Mouse (Mus musculus) heart, embryonic 10.5 days (tissue): Measurements from ENCODE around the gene Nod2. TPM values are rescaled to one million over a fixed set of nuclear protein-coding genes. Genes with fewer than 3 reads are reported as not detected.
"Not testable (repeated sequence)": the region's sequence is repeated elsewhere in the genome, so short reads cannot be mapped to it uniquely, and the experiment has no call there.

Experiments
- DNase-seq: peaks from one replicate; pipeline ENCODE4 v3.0.0-alpha.2; 2017; ENCODE audit warnings: low spot score
- H3K27ac ChIP-seq: fragments of 300-500 bp; sonication (generic); 2 replicates; pipeline ENCODE4 v1.5.1; 2016; ENCODE audit warnings: mild to moderate bottlenecking
- H3K27me3 ChIP-seq: fragments of 300-500 bp; sonication (generic); 2 replicates; pipeline ENCODE4 v1.6.1; 2016; ENCODE audit warnings: mild to moderate bottlenecking; ENCODE audit not compliant: poor library complexity, insufficient read depth, severe bottlenecking
- H3K36me3 ChIP-seq: fragments of 300-500 bp; sonication (generic); 2 replicates; pipeline ENCODE4 v1.6.1; 2016; ENCODE audit warnings: mild to moderate bottlenecking, moderate library complexity
- H3K4me1 ChIP-seq: fragments of 300-500 bp; sonication (generic); 2 replicates; pipeline ENCODE4 v1.6.1; 2016; ENCODE audit warnings: mild to moderate bottlenecking
- H3K4me3 ChIP-seq: fragments of 300-500 bp; sonication (generic); 2 replicates; pipeline ENCODE4 v1.5.1; 2016; ENCODE audit warnings: mild to moderate bottlenecking, moderate library complexity
- H3K9me3 ChIP-seq: fragments of 300-500 bp; sonication (generic); 2 replicates; pipeline ENCODE4 v1.6.1; 2016; ENCODE audit warnings: mild to moderate bottlenecking, moderate library complexity
- WGBS: fragments of 180-500 bp; shearing (Covaris S2); methylation state at CpG from one replicate; pipeline ENCODE4 v1.1.7; 2016; 5-methylcytosine and 5-hydroxymethylcytosine counted together
- polyA plus RNA-seq: library from polyadenylated mRNA; unstranded; fragments of >200 nt; fragmentation: Nextera tagmentation; extraction: Ambion mirVana; gene quantifications from 2 replicates; pipeline ENCODE4 v1.2.1, GENCODE M21; 2016

Nod2 gene
- polyA plus RNA-seq, 1 experiment from 2014 or later: 0.08 TPM

GRCm38 (mm10) chr8:88638908-88639307, 8.2 kb upstream of the Nod2 start:
- DNase-seq: no peak
- Histone ChIP-seq H3K36me3 (no peaks in the 10 kb centered on the region), H3K27me3 (0 out of 2 replicates have a peak, but pooled peaks cover 4% of the 10 kb centered on the region), H3K4me3 (no peak overlapping the region), H3K9me3 (no peaks in the 10 kb centered on the region), H3K4me1 (peaks cover 4% of the 10 kb centered on the region; the same call in 1 of the 2 replicates), H3K27ac (no peak overlapping the region)
- WGBS: 93% methylated on average over 3 of the region's 3 CpGs

- H3K27ac ChIP-seq: no peak overlapping the region
- 80% methylated on average over 5 of the region's 5 CpGs for WGBS
- H3K4me1 ChIP-seq: peaks cover 20% of the 10 kb centered on the region
- no peak overlapping the region for H3K4me3 ChIP-seq
- H3K9me3 ChIP-seq: no peaks in the 10 kb centered on the region
- no peak for DNase-seq
- H3K36me3 ChIP-seq: no peaks in the 10 kb centered on the region
- H3K27me3 ChIP-seq: peaks cover 21% of the 10 kb centered on the region
These were observed 4.2 kb upstream of the Nod2 start for GRCm38 (mm10) chr8:88642734-88643564.

GRCm38 (mm10) chr8:88648322-88648721, 1.2 kb downstream of the Nod2 start:
- no peak overlapping the region for H3K27ac ChIP-seq
- no peaks in the 10 kb centered on the region for H3K36me3 ChIP-seq
- H3K4me1 ChIP-seq: peaks cover 32% of the 10 kb centered on the region
- H3K4me3 ChIP-seq: no peak overlapping the region
- peaks cover 49% of the 10 kb centered on the region for H3K27me3 ChIP-seq
- no peak for DNase-seq
- H3K9me3 ChIP-seq: no peaks in the 10 kb centered on the region

DNA sequence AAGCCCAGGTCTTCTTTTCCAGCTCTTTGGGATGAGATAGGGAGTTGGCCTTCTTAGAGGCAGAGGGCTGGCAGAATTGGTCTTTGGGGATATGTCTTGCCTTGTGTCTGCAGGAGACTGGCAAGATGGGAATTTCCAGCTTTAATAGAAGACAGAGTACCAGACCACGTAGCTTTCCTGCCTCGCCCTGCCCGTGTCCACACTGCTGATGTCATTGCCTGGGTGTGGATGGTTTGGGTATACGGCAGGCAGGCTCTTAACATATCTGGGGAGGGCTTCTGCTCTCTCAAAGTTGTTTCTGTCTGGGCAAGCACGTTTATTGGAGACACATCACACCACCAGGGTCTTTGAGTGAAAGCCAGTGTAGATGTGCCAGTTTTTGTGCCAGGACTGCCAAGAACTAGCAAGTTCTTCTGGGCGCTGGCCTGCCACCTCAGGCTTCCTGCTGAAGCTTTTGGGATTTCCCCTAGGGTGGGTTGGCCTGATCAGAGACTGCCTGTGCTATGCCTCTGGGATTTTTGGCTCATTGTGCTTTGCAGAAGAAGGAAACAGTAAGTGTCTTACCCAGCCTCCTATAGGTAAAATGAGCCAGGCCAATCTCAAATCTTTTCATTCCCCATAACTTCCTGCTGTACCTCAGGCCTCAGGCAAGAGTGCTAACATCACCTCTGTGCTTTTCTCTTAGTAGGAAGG, 3.0 kb downstream of the Nod2 start:
- Histone ChIP-seq H3K36me3 (no peaks in the 10 kb centered on the region), H3K4me1 (peaks cover 32% of the 10 kb centered on the region), H3K9me3 (no peaks in the 10 kb centered on the region), H3K4me3 (no peak overlapping the region), H3K27me3 (peaks cover 49% of the 10 kb centered on the region), H3K27ac (no peak overlapping the region)
- no peak for DNase-seq
- 65% methylated on average over 6 of the region's 6 CpGs for WGBS

DNA sequence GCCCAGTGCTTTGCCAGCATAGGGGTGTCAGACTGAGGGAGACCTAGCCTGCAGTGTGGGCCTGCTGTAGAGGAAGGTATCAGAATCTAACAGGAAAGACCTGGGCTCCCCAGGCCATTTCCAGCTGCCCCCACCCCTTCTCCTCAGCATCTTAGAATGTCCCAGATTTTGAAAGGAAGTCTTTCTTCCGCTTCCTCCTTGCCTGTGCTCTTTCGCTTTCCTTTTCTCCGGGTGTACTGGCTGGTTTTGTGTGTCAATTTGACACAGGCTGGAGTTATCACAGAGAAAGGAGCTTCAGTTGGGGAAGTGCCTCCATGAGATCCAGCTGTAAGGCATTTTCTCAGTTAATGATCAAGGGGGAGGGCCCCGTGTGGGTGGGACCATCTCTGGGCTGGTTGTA, 4.0 kb downstream of the Nod2 start:
- not testable (repeated sequence) for H3K9me3 ChIP-seq, H3K27ac ChIP-seq, H3K4me3 ChIP-seq, DNase-seq, H3K36me3 ChIP-seq
- peaks cover 28% of the 10 kb centered on the region for H3K4me1 ChIP-seq
- WGBS: 52% methylated on average over 4 of the region's 4 CpGs
- peaks cover 45% of the 10 kb centered on the region for H3K27me3 ChIP-seq

GRCm38 (mm10) chr8:88655334-88655733, 8.2 kb downstream of the Nod2 start:
- Histone ChIP-seq H3K36me3 (no peaks in the 10 kb centered on the region), H3K4me3 (no peak overlapping the region), H3K9me3 (no peaks in the 10 kb centered on the region), H3K27ac (no peak overlapping the region), H3K4me1 (0 out of 2 replicates have a peak, but pooled peaks cover 5% of the 10 kb centered on the region), H3K27me3 (0 out of 2 replicates have a peak, but pooled peaks cover 6% of the 10 kb centered on the region)
- DNase-seq: no peak

GRCm38 (mm10) chr8:88659873-88660272, 12.8 kb downstream of the Nod2 start:
- 85% methylated on average over 3 of the region's 3 CpGs for WGBS
- Histone ChIP-seq H3K4me3 (no peak overlapping the region), H3K9me3 (no peaks in the 10 kb centered on the region), H3K36me3 (no peaks in the 10 kb centered on the region), H3K4me1 (0 out of 2 replicates have a peak, but pooled peaks cover 4% of the 10 kb centered on the region), H3K27ac (no peak overlapping the region), H3K27me3 (peaks cover 12% of the 10 kb centered on the region; the same call in 1 of the 2 replicates)
- DNase-seq: no peak

GRCm38 (mm10) chr8:88662401-88662821, 15.3 kb downstream of the Nod2 start:
- H3K4me1 ChIP-seq: 0 out of 2 replicates have a peak, but pooled peaks cover 4% of the 10 kb centered on the region
- no peak overlapping the region for H3K4me3 ChIP-seq
- no peaks in the 10 kb centered on the region for H3K9me3 ChIP-seq
- 45% methylated on average over 6 of the region's 6 CpGs for WGBS
- no peaks in the 10 kb centered on the region for H3K36me3 ChIP-seq
- H3K27ac ChIP-seq: no peak overlapping the region
- no peak for DNase-seq
- H3K27me3 ChIP-seq: peaks cover 12% of the 10 kb centered on the region; the same call in 1 of the 2 replicates

DNA sequence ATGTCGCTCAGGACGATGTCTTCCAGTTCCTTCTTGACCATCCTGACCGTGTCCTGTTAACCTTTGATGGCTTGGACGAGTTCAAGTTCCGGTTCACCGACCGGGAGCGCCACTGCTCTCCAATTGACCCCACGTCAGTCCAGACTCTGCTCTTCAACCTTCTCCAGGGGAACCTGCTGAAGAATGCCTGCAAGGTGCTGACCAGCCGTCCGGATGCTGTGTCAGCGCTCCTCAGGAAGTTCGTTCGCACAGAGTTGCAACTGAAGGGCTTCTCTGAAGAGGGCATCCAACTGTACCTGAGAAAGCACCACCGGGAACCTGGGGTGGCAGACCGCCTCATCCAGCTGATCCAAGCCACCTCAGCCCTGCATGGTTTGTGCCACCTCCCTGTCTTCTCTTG, 17.0 kb downstream of the Nod2 start:
- no peak overlapping the region for H3K27ac ChIP-seq
- no peaks in the 10 kb centered on the region for H3K36me3 ChIP-seq
- H3K4me1 ChIP-seq: 0 out of 2 replicates have a peak, but pooled peaks cover 4% of the 10 kb centered on the region
- no peak overlapping the region for H3K4me3 ChIP-seq
- 79% methylated on average over 16 of the region's 16 CpGs for WGBS
- no peaks in the 10 kb centered on the region for H3K9me3 ChIP-seq
- no peak for DNase-seq
- peaks cover 12% of the 10 kb centered on the region; the same call in 1 of the 2 replicates for H3K27me3 ChIP-seq

GRCm38 (mm10) chr8:88664947-88665346, 17.8 kb downstream of the Nod2 start:
- Histone ChIP-seq H3K27me3 (peaks cover 15% of the 10 kb centered on the region; the same call in 1 of the 2 replicates), H3K4me3 (no peak overlapping the region), H3K36me3 (no peaks in the 10 kb centered on the region), H3K4me1 (0 out of 2 replicates have a peak, but pooled peaks cover 4% of the 10 kb centered on the region), H3K27ac (no peak overlapping the region), H3K9me3 (no peaks in the 10 kb centered on the region)
- no peak for DNase-seq
- 86% methylated on average over 19 of the region's 19 CpGs for WGBS

- no peak for DNase-seq
- no peak overlapping the region for H3K27ac ChIP-seq
- 35% methylated on average over 1 of the region's 1 CpGs for WGBS
These were observed 19.3 kb downstream of the Nod2 start for GRCm38 (mm10) chr8:88666435-88666834.

DNA sequence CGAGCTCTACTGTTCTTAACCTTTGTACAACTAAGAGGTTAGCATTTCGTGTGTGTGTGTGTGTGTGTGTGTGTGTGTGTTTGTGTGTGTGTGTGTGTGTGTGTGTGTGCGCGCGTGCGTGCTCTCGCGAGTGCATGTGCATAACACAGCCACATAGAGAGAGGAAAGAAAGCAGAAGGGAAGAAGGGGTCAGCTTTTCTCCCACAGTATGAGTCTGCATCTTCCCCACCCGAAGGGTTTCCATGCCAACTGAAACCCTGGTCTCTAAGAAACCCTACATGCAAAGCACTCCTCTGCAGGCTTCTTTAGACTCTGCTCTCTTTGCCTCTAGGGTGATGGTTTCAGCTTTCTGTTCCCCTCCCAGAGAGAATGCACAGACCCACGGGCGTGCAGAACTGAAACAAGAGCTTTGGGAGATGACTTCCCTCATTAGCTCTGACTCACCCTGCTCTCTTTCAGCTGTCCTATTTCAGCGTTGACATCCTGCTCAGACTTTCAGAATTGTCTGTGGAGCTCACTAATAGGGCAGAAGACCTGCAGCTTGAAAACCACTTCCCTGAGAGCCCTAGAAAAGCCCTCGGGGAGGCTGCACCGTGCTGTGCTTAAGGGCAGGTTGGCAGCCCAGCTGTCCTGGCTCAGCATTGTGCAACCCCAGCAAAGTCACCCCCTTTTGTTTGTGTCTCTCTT, 21.4 kb downstream of the Nod2 start:
- no peak for DNase-seq
- Histone ChIP-seq H3K4me1 (0 out of 2 replicates have a peak, but pooled peaks cover 4% of the 10 kb centered on the region), H3K27ac (no peak overlapping the region), H3K36me3 (no peaks in the 10 kb centered on the region), H3K27me3 (peaks cover 25% of the 10 kb centered on the region; the same call in 1 of the 2 replicates), H3K9me3 (no peaks in the 10 kb centered on the region), H3K4me3 (no peak overlapping the region)
- 74% methylated on average over 14 of the region's 14 CpGs for WGBS

More at GRCm38 (mm10) chr8:88666435-88666834, 19.3 kb downstream of the Nod2 start:
- Histone ChIP-seq H3K9me3 (no peaks in the 10 kb centered on the region), H3K4me3 (no peak overlapping the region), H3K36me3 (no peaks in the 10 kb centered on the region), H3K4me1 (0 out of 2 replicates have a peak, but pooled peaks cover 4% of the 10 kb centered on the region), H3K27me3 (peaks cover 19% of the 10 kb centered on the region; the same call in 1 of the 2 replicates)
